Mouse (Mus musculus): Measurements from ENCODE around the gene Nsun3. TPM values are rescaled to one million over a fixed set of nuclear protein-coding genes. Genes with fewer than 3 reads are reported as not detected.
"Not testable (repeated sequence)": the region's sequence is repeated elsewhere in the genome, so short reads cannot be mapped to it uniquely, and the experiment has no call there.

The Nsun3 gene
- polyA plus RNA-seq, 1 experiment from 2014 or later, result 8.5 TPM

GRCm38 (mm10) chr16:62729846-62730245 lies 56.8 kb downstream of the Nsun3 start:
- Histone ChIP-seq H3K4me1 (replicated peaks; ENCODE audit: control insufficient read depth, insufficient read depth, low read length) (no peaks in the 10 kb centered on the region), H3K9ac (ENCODE audit: low read length) (no peak overlapping the region), H3K4me2 (ENCODE audit: low read length) (no peak overlapping the region), H3K27ac (ENCODE audit: low read depth) (no peak overlapping the region), H3K36me3 (ENCODE audit: control insufficient read depth, insufficient read depth, low read length) (no peaks in the 10 kb centered on the region), H3K9me3 (ENCODE audit: control insufficient read depth, low read length) (no peaks in the 10 kb centered on the region), H3K4me3 (ENCODE audit: low read depth, low read length) (no peak overlapping the region), H3K27me3 (replicated peaks; ENCODE audit: control insufficient read depth, insufficient read depth, low read length) (no peaks in the 10 kb centered on the region)
- no peak for ATAC-seq (replicated peaks; ENCODE audit: low FRiP score, low TSS enrichment, low read depth)
- 80% methylated on average over 3 of the region's 3 CpGs for WGBS
- no peak for DNase-seq (ENCODE audit: low spot score)

DNA sequence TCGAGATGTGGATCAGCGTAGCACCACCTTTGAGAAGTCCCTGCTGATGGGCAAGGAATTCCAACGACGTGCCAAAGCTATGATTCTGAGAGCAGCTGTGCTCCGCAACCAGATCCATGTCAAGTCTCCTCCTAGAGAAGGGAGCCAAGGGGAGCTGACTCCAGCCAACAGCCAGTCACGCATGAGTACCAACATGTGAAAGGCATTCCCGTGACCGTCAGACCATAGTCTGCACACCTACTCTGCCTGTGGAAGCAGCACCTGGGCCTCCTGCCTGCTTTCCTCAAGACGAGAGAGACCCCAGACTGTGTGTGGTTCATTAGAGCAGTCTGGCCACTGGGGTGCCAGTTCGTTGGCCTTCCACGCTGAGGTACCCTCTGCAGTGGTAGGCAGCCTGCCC lies 68.4 kb downstream of the Nsun3 start:
- H3K27me3 ChIP-seq (replicated peaks; ENCODE audit: control insufficient read depth, insufficient read depth, low read length); H3K4me2 ChIP-seq (ENCODE audit: low read length); H3K4me3 ChIP-seq (ENCODE audit: low read depth, low read length); H3K9ac ChIP-seq (ENCODE audit: low read length); ATAC-seq (replicated peaks; ENCODE audit: low FRiP score, low TSS enrichment, low read depth); DNase-seq (ENCODE audit: low spot score); H3K4me1 ChIP-seq (replicated peaks; ENCODE audit: control insufficient read depth, insufficient read depth, low read length); H3K27ac ChIP-seq (ENCODE audit: low read depth); H3K36me3 ChIP-seq (ENCODE audit: control insufficient read depth, insufficient read depth, low read length); H3K9me3 ChIP-seq (ENCODE audit: control insufficient read depth, low read length): not testable (repeated sequence)
- WGBS, result 89% methylated on average over 8 of the region's 11 CpGs

DNA sequence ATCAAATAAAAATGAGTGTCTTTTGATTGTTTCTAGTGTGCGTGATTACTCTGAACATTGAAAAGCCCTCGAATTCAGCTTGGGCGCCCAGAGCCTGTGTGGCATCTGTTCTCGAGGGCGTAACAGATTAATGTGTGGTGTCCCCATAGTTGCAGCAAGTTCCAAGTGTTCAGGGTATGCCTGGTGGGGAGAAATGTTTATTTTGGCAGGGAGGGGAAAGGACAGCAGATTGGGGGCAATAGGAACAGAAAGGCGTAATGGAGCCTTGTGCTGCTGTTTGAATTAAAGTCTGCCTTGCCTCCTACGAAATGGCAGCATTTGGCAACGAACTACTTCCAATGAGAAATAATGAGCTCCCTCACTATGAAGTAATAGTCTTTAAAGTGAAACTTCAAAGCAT lies 96.2 kb downstream of the Nsun3 start:
- Histone ChIP-seq H3K27ac (ENCODE audit: low read depth) (no peak overlapping the region), H3K36me3 (ENCODE audit: control insufficient read depth, insufficient read depth, low read length) (no peaks in the 10 kb centered on the region), H3K4me2 (ENCODE audit: low read length) (no peak overlapping the region), H3K27me3 (replicated peaks; ENCODE audit: control insufficient read depth, insufficient read depth, low read length) (no peaks in the 10 kb centered on the region), H3K4me3 (ENCODE audit: low read depth, low read length) (no peak overlapping the region), H3K4me1 (replicated peaks; ENCODE audit: control insufficient read depth, insufficient read depth, low read length) (no peaks in the 10 kb centered on the region), H3K9me3 (ENCODE audit: control insufficient read depth, low read length) (no peaks in the 10 kb centered on the region), H3K9ac (ENCODE audit: low read length) (no peak overlapping the region)
- no peak for DNase-seq (ENCODE audit: low spot score)
- no peak for ATAC-seq (replicated peaks; ENCODE audit: low FRiP score, low TSS enrichment, low read depth)
- 86% methylated on average over 8 of the region's 8 CpGs for WGBS

DNA sequence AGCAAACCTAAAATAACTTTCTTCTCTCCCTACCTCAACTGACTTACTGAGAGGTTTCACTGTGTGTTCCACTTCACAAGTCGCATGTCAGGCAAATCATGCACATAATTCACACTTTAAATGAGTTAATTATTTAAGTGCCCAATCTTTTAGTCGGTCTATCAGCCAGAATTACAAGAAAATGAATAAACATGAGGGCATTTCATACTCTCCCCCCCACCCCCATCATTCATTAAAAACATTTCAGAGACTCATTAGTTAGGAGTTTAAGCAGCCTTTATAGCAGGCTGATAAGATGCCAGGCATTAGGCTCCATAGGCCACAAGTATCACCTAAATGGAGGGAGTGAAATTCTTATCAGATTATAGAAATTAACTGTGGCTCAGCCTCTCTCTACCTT lies 100.5 kb downstream of the Nsun3 start:
- DNase-seq (ENCODE audit: low spot score), result no peak
- Histone ChIP-seq H3K9ac (ENCODE audit: low read length) (no peak overlapping the region), H3K27ac (ENCODE audit: low read depth) (no peak overlapping the region), H3K4me2 (ENCODE audit: low read length) (no peak overlapping the region), H3K9me3 (ENCODE audit: control insufficient read depth, low read length) (no peaks in the 10 kb centered on the region), H3K27me3 (replicated peaks; ENCODE audit: control insufficient read depth, insufficient read depth, low read length) (no peaks in the 10 kb centered on the region), H3K4me1 (replicated peaks; ENCODE audit: control insufficient read depth, insufficient read depth, low read length) (no peaks in the 10 kb centered on the region), H3K36me3 (ENCODE audit: control insufficient read depth, insufficient read depth, low read length) (no peaks in the 10 kb centered on the region), H3K4me3 (ENCODE audit: low read depth, low read length) (no peak overlapping the region)
- no peak for ATAC-seq (replicated peaks; ENCODE audit: low FRiP score, low TSS enrichment, low read depth)
- 78% methylated on average over 2 of the region's 2 CpGs for WGBS

GRCm38 (mm10) chr16:62685494-62685893 lies 101.1 kb downstream of the Nsun3 start:
- H3K9me3 ChIP-seq (ENCODE audit: control insufficient read depth, low read length), result no peaks in the 10 kb centered on the region
- H3K4me3 ChIP-seq (ENCODE audit: low read depth, low read length), result no peak overlapping the region
- no peaks in the 10 kb centered on the region for H3K27me3 ChIP-seq (replicated peaks; ENCODE audit: control insufficient read depth, insufficient read depth, low read length)
- no peak for DNase-seq (ENCODE audit: low spot score)
- no peak for ATAC-seq (replicated peaks; ENCODE audit: low FRiP score, low TSS enrichment, low read depth)
- H3K4me2 ChIP-seq (ENCODE audit: low read length), result no peak overlapping the region
- no peak overlapping the region for H3K27ac ChIP-seq (ENCODE audit: low read depth)
- H3K36me3 ChIP-seq (ENCODE audit: control insufficient read depth, insufficient read depth, low read length), result no peaks in the 10 kb centered on the region
- H3K9ac ChIP-seq (ENCODE audit: low read length), result no peak overlapping the region
- no peaks in the 10 kb centered on the region for H3K4me1 ChIP-seq (replicated peaks; ENCODE audit: control insufficient read depth, insufficient read depth, low read length)
- 75% methylated on average over 4 of the region's 4 CpGs for WGBS

Small RNAs within 50 kb of the gene (microRNA-seq; reads per million reads assigned to microRNA genes)
- not detected for gene Gm25986

Other genes starting within 250 kb of the Nsun3 start
- gene Stx19, start 27.9 kb upstream of the Nsun3 start, polyA plus RNA-seq (2014; fragmentation: Nextera tagmentation; extraction: Ambion mirVana), result 0.68 and 0.82 TPM in 2 replicates
- gene Arl13b, start 60.2 kb upstream of the Nsun3 start, polyA plus RNA-seq (2014; fragmentation: Nextera tagmentation; extraction: Ambion mirVana), result 11.4 and 16.0 TPM in 2 replicates
- 25.5 and 26.9 TPM in 2 replicates for gene Pros1, start 67.5 kb upstream of the Nsun3 start, polyA plus RNA-seq (2014; fragmentation: Nextera tagmentation; extraction: Ambion mirVana)